Mouse (Mus musculus): Measurements from ENCODE around the gene Lrp4.

DNA sequence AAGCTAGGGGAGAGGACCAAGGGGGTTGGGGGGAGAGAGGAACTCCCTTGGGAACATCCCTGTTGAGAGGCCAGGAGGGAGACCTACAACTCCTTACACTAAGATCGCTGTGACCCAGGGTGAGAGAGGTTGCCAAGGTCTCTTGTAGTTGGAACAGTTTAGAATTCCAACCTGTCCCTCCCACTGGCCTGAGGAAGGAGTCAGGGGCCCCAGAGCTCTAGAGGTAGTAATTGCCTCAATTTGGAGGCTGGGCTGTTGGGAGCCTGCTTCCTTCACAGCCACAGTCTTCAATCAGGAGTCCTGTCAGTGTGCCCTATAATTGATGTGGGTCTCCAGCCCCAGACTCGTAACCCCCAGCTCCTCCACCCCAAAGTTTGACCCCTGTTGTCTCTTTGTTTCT, 4.9 kb downstream of the Lrp4 start:
- TF ChIP-seq POLR2A (IDR thresholded peaks at IDR 0.05; ENCODE audit: borderline replicate concordance, insufficient read depth, low read length) (no peak), CTCF (IDR thresholded peaks at IDR 0.05; ENCODE audit: borderline replicate concordance, insufficient read depth, low read depth, low read length) (no peak)
